Mouse (Mus musculus) heart, postnatal 0 days (tissue): ENCODE measurements around the gene Kif18b. TPM values are rescaled to one million over a fixed set of nuclear protein-coding genes. Genes with fewer than 3 reads are reported as not detected.
A peak's percentile ranks its signal among the peaks of the same experiment; 100 is the strongest.

ENCODE experiments used
- ATAC-seq: fragments of 200-750 bp; cut with Nextera tagmentation; 2 replicates; pipeline ENCODE4 v1.8.0; 2017; ENCODE audit warnings: low read depth, moderate number of reproducible peaks, moderate library complexity; ENCODE audit not compliant: insufficient read depth
- DNase-seq: peaks from one replicate; pipeline ENCODE4 v3.0.0-alpha.2; 2016; ENCODE audit warnings: low spot score
- H3K27ac ChIP-seq: fragments of 300-500 bp; sonication (generic); 2 replicates; pipeline ENCODE4 v1.5.1; 2014; ENCODE audit warnings: low read depth, mild to moderate bottlenecking
- H3K27me3 ChIP-seq: fragments of 300-500 bp; sonication (generic); 2 replicates; pipeline ENCODE4 v1.6.1; 2014; ENCODE audit warnings: low read length, mixed read lengths; ENCODE audit not compliant: control insufficient read depth, insufficient read depth
- H3K36me3 ChIP-seq: fragments of 300-500 bp; sonication (generic); replicated peaks from 2 replicates; pipeline ENCODE4 v1.6.1; 2014; ENCODE audit warnings: low read length, mixed read lengths; ENCODE audit not compliant: control insufficient read depth, insufficient read depth
- H3K4me1 ChIP-seq: fragments of 300-500 bp; sonication (generic); 2 replicates; pipeline ENCODE4 v1.6.1; 2014; ENCODE audit warnings: antibody characterized with exemption; ENCODE audit not compliant: control insufficient read depth, insufficient read depth
- H3K4me2 ChIP-seq: fragments of 300-500 bp; sonication (generic); 2 replicates; pipeline ENCODE4 v1.6.1; 2014; ENCODE audit warnings: low read depth, mild to moderate bottlenecking, low read length, moderate library complexity
- H3K4me3 ChIP-seq: fragments of 300-500 bp; sonication (generic); 2 replicates; pipeline ENCODE4 v1.5.1; 2014; ENCODE audit warnings: low read depth, low read length
- H3K9ac ChIP-seq: fragments of 300-500 bp; sonication (generic); replicated peaks from 2 replicates; pipeline ENCODE4 v1.6.1; 2014; ENCODE audit warnings: low read depth, low read length, mixed read lengths
- H3K9me3 ChIP-seq: fragments of 300-500 bp; sonication (generic); replicated peaks from 2 replicates; pipeline ENCODE4 v1.6.1; 2016; ENCODE audit warnings: low read length; ENCODE audit not compliant: control insufficient read depth
- CTCF ChIP-seq: IDR thresholded peaks from 2 replicates; pipeline ENCODE4 v1.5.1; 2016; ENCODE audit warnings: antibody characterized with exemption, control low read depth, low read depth
- EP300 ChIP-seq: IDR thresholded peaks from 2 replicates; pipeline ENCODE4 v1.6.1; 2016; ENCODE audit warnings: antibody characterized with exemption, low read depth
- WGBS: fragments of 180-500 bp; shearing (Covaris S2); extraction: QIAGEN DNeasy Blood & Tissue Kit; methylation state at CpG from one replicate; pipeline ENCODE4 v1.1.7; 2014; 5-methylcytosine and 5-hydroxymethylcytosine counted together
- polyA plus RNA-seq: library from polyadenylated mRNA; unstranded; fragments of >200 nt; fragmentation: Nextera tagmentation; extraction: Ambion mirVana; gene quantifications from 2 replicates; pipeline ENCODE4 v1.2.1, GENCODE M21; 2015
- total RNA-seq: library from RNA; depleted of rRNA; stranded (reverse); fragments of >200 nt; gene quantifications from 2 replicates; pipeline ENCODE4 v1.2.3, GENCODE M21; 2014; ENCODE audit warnings: low replicate concordance

Kif18b gene
- total and polyA plus RNA-seq, 2 experiments from 2014 or later, result 1.3 to 9.6 TPM

- no peak overlapping the region for H3K4me3 ChIP-seq
- H3K4me1 ChIP-seq, result 0 out of 2 replicates have a peak, but pooled peaks cover 3% of the 10 kb centered on the region
- WGBS, result 39% methylated on average over 16 of the region's 16 CpGs
- no peak overlapping the region for H3K27ac ChIP-seq
- TF ChIP-seq EP300 (no peak), CTCF (no peak)
- H3K4me2 ChIP-seq, result no peak overlapping the region
- no peaks in the 10 kb centered on the region for H3K9me3 ChIP-seq
- H3K9ac ChIP-seq, result no peak overlapping the region
- H3K36me3 ChIP-seq, result no peaks in the 10 kb centered on the region
- ATAC-seq (no peak), DNase-seq (no peak)
- H3K27me3 ChIP-seq, result 0 out of 2 replicates have a peak, but pooled peaks cover 5% of the 10 kb centered on the region
Observed at GRCm38 (mm10) chr11:102956962-102957614, 32.2 kb upstream of the Kif18b start.

GRCm38 (mm10) chr11:102952922-102953321, 28.0 kb upstream of the Kif18b start:
- Histone ChIP-seq H3K4me2 (no peak overlapping the region), H3K27me3 (peaks cover 37% of the 10 kb centered on the region), H3K4me3 (no peak overlapping the region), H3K36me3 (no peaks in the 10 kb centered on the region), H3K27ac (no peak overlapping the region), H3K9me3 (no peaks in the 10 kb centered on the region), H3K9ac (no peak overlapping the region), H3K4me1 (0 out of 2 replicates have a peak, but pooled peaks cover 7% of the 10 kb centered on the region)
- WGBS, result 43% methylated on average over 6 of the region's 6 CpGs
- ATAC-seq, result no peak
- DNase-seq, result no peak
- TF ChIP-seq EP300 (no peak), CTCF (no peak)

- Histone ChIP-seq H3K4me1 (peaks cover 9% of the 10 kb centered on the region), H3K9ac (peak overlapping the region; percentile 50), H3K4me2 (peak overlapping the region; percentile 80), H3K36me3 (no peaks in the 10 kb centered on the region), H3K9me3 (no peaks in the 10 kb centered on the region), H3K4me3 (peak overlapping the region; percentile 54), H3K27me3 (peaks cover 83% of the 10 kb centered on the region), H3K27ac (no peak overlapping the region)
- TF ChIP-seq CTCF (no peak), EP300 (no peak)
- DNase-seq (no peak), ATAC-seq (0 out of 2 replicates have a peak, but pooled peaks have one; percentile 36)
- 5% methylated on average over 46 of the region's 51 CpGs for WGBS
Observed at GRCm38 (mm10) chr11:102948043-102948961, 23.4 kb upstream of the Kif18b start.

DNA sequence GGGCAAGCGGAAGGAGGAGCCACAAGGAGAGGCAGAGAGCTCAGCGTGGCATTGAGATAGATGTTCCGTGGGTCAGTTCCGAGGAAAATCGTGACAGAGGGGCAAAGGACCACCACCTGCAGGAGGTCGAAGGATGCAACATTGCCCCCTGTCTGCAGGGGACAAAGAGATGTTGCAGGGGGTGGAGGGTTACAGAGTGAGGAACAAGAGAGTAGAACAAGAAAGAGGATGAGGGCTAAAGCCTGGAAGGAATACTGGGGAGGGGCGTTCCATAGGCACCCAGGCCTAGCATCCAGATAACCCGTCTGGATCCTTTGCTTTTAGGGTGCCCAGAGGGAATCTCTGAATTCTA, 22.0 kb upstream of the Kif18b start:
- H3K27ac ChIP-seq, result no peak overlapping the region
- H3K4me2 ChIP-seq, result peak overlapping the region; percentile 53
- H3K36me3 ChIP-seq, result no peaks in the 10 kb centered on the region
- H3K9ac ChIP-seq, result no peak overlapping the region
- H3K9me3 ChIP-seq, result no peaks in the 10 kb centered on the region
- TF ChIP-seq CTCF (peak; percentile 6; the same call in 1 of the 2 replicates), EP300 (no peak)
- ATAC-seq, result no peak
- peak overlapping the region; percentile 31 for H3K4me3 ChIP-seq
- 6% methylated on average over 8 of the region's 8 CpGs for WGBS
- DNase-seq, result no peak
- peaks cover 9% of the 10 kb centered on the region for H3K4me1 ChIP-seq
- peaks cover 88% of the 10 kb centered on the region for H3K27me3 ChIP-seq

- peak; percentile 80 for DNase-seq
- TF ChIP-seq EP300, result no peak
- no peak for TF ChIP-seq CTCF
- Histone ChIP-seq H3K36me3 (no peaks in the 10 kb centered on the region), H3K27me3 (peaks cover 86% of the 10 kb centered on the region), H3K4me3 (peak within 1 kb of the TSS; percentile 31), H3K27ac (no peak within 1 kb of the TSS), H3K4me2 (peak within 1 kb of the TSS; percentile 53), H3K9ac (no peak within 1 kb of the TSS), H3K4me1 (peaks cover 9% of the 10 kb centered on the region), H3K9me3 (no peaks in the 10 kb centered on the region)
- 1% methylated on average over 51 of the region's 87 CpGs for WGBS
- peak; percentile 95 for ATAC-seq
Observed at GRCm38 (mm10) chr11:102946265-102946991, 21.5 kb upstream of the Kif18b start, which contains the start of gene C1ql1. Gene C1ql1, minus strand, starts transcription at chr11:102946688.
